Mouse (Mus musculus) thymus, adult 2 months (tissue): ENCODE data around the gene Cox10.

ENCODE experiments used
- CTCF ChIP-seq: fragments of 200-500 bp; IDR thresholded peaks from 2 replicates; pipeline ENCODE4 v1.5.1; 2012; ENCODE audit warnings: mild to moderate bottlenecking, control low read depth, low read length, moderate library complexity, borderline replicate concordance; ENCODE audit not compliant: control insufficient read depth, poor library complexity, insufficient read depth; ENCODE audit errors: extremely low read depth
- POLR2A ChIP-seq: fragments of 200-500 bp; IDR thresholded peaks from 2 replicates; pipeline ENCODE4 v1.6.1; 2012; ENCODE audit warnings: mild to moderate bottlenecking, low read length, control low read depth, moderate library complexity; ENCODE audit not compliant: control insufficient read depth, poor library complexity, insufficient read depth; ENCODE audit errors: extremely low read depth

DNA sequence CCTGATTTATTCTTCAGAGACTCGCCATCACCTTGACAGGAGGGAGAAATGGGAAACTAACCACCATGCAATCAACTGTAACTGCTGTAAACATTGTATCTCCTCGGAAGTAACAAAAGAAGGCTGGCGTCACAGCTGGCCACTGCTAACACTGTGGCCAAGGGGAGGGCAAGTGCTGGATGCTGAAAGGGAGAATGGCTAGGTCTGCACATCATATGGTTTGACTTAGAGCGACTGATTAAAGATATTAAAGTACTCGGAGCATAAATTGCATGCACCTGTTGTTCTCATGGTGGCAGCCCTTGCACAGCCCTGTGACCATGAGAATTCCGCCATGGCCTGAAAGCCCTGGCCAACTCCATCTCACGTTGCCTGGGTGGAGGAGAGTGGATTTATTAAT lies 54.7 kb downstream of the Cox10 start:
- no peak for TF ChIP-seq POLR2A
- no peak for TF ChIP-seq CTCF
